Mouse (Mus musculus): ENCODE results near the gene Oas1e. TPM values are rescaled to one million over a fixed set of nuclear protein-coding genes. Genes with fewer than 3 reads are reported as not detected.

Oas1e gene
- total and polyA plus RNA-seq, 2 experiments: not detected

DNA sequence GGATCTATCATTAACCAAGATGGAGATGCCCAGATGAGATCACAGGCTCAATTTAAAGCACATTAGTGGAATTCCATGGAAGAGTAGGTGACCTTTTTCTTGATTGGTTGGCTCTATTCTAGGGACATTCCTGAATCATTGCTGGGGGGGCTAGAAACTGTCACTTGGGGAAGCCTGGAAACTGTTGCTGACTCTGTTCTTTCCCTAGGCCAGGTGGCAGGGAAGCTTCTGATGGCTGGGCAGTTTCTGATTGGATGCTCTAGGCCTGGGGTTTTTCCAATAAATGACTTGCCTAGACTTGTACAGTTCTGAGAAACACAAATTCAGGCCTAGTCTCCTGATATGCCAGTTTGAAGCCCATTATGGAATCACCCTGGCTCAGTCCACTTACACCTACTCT lies 23.7 kb upstream of the Oas1e start:
- TF ChIP-seq CTCF (IDR thresholded peaks at IDR 0.05; ENCODE audit: low read depth, low read length) (no peak), POLR2A (IDR thresholded peaks at IDR 0.05; ENCODE audit: extremely low read depth, insufficient read depth, low read length) (no peak)
- Histone ChIP-seq H3K9ac (ENCODE audit: low read depth, low read length) (no peak overlapping the region), H3K27me3 (ENCODE audit: control insufficient read depth, insufficient read depth, low read length) (no peaks in the 10 kb centered on the region), H3K79me2 (ENCODE audit: control insufficient read depth, insufficient read depth, low read length) (peaks cover 2% of the 10 kb centered on the region; the same call in 1 of the 2 replicates), H3K36me3 (ENCODE audit: control insufficient read depth, insufficient read depth, low read length) (no peaks in the 10 kb centered on the region), H3K27ac (replicated peaks; ENCODE audit: insufficient read depth, low read depth, low read length) (no peak overlapping the region), H3K4me1 (ENCODE audit: control insufficient read depth, insufficient read depth, low read length) (no peaks in the 10 kb centered on the region), H3K4me3 (ENCODE audit: insufficient read depth, low read depth, low read length) (no peak overlapping the region)
- DNase-seq (ENCODE audit: extremely low read depth, low read depth, low spot score): no peak

DNA sequence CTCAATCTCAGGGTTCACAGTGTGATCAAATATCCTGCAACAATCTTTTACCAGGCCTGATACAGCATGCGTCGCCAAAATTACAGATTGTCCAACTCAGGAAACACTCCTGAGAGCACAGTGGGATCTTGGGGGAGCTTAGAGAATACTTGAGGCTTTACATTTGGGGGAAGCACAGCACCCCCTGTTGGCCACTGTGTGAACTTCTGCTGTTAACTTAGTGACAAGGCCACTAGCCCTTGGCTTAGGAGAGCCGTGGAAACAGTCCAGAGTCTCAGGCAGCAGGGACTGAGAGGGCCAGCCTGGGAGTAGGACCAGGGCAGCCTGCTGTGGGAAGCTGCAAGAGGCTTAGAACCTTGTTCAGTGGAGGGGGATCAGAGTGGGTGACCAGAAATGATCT lies 20.6 kb upstream of the Oas1e start:
- no peak overlapping the region for H3K9ac ChIP-seq (ENCODE audit: low read depth, low read length)
- peak; percentile 26 for DNase-seq (ENCODE audit: extremely low read depth, low read depth, low spot score)
- peaks cover 5% of the 10 kb centered on the region; the same call in 1 of the 2 replicates for H3K4me1 ChIP-seq (ENCODE audit: control insufficient read depth, insufficient read depth, low read length)
- H3K27me3 ChIP-seq (ENCODE audit: control insufficient read depth, insufficient read depth, low read length): no peaks in the 10 kb centered on the region
- 69% methylated on average over 3 of the region's 3 CpGs for WGBS
- H3K79me2 ChIP-seq (ENCODE audit: control insufficient read depth, insufficient read depth, low read length): peaks cover 9% of the 10 kb centered on the region; the same call in 1 of the 2 replicates
- no peak overlapping the region for H3K27ac ChIP-seq (replicated peaks; ENCODE audit: insufficient read depth, low read depth, low read length)
- no peaks in the 10 kb centered on the region for H3K36me3 ChIP-seq (ENCODE audit: control insufficient read depth, insufficient read depth, low read length)
- no peak for TF ChIP-seq POLR2A (IDR thresholded peaks at IDR 0.05; ENCODE audit: extremely low read depth, insufficient read depth, low read length)
- TF ChIP-seq CTCF (IDR thresholded peaks at IDR 0.05; ENCODE audit: low read depth, low read length): peak; percentile 58
- H3K4me3 ChIP-seq (ENCODE audit: insufficient read depth, low read depth, low read length): no peak overlapping the region

DNA sequence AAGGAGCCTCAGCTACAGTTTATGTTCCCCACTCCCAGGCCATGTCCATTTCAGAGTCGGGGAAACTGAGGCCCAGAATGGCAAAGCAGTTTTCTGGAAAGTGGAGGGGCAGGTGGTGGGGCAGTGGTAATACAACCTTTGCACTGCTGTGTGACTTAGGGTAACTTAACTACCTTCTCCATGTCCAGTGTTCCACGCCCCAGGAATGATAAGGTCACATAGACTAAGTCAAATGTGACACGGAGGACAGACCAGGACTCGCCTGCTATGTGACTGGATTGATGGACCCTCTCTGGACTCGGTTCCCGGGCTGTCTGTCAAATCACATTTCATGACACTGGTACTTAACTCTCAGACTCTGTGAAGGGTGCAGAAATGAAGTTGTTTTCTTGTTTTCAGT lies 17.7 kb upstream of the Oas1e start:
- H3K27me3 ChIP-seq (ENCODE audit: control insufficient read depth, insufficient read depth, low read length): no peaks in the 10 kb centered on the region
- no peaks in the 10 kb centered on the region for H3K36me3 ChIP-seq (ENCODE audit: control insufficient read depth, insufficient read depth, low read length)
- 61% methylated on average over 6 of the region's 6 CpGs for WGBS
- TF ChIP-seq CTCF (IDR thresholded peaks at IDR 0.05; ENCODE audit: low read depth, low read length) (no peak), POLR2A (IDR thresholded peaks at IDR 0.05; ENCODE audit: extremely low read depth, insufficient read depth, low read length) (no peak)
- H3K27ac ChIP-seq (replicated peaks; ENCODE audit: insufficient read depth, low read depth, low read length): peak overlapping the region; percentile 21; the same call in 1 of the 2 replicates
- H3K4me1 ChIP-seq (ENCODE audit: control insufficient read depth, insufficient read depth, low read length): peaks cover 5% of the 10 kb centered on the region; the same call in 1 of the 2 replicates
- H3K9ac ChIP-seq (ENCODE audit: low read depth, low read length): peak overlapping the region; percentile 63
- peak overlapping the region; percentile 64 for H3K4me3 ChIP-seq (ENCODE audit: insufficient read depth, low read depth, low read length)
- DNase-seq (ENCODE audit: extremely low read depth, low read depth, low spot score): no peak
- H3K79me2 ChIP-seq (ENCODE audit: control insufficient read depth, insufficient read depth, low read length): peaks cover 9% of the 10 kb centered on the region; the same call in 1 of the 2 replicates

DNA sequence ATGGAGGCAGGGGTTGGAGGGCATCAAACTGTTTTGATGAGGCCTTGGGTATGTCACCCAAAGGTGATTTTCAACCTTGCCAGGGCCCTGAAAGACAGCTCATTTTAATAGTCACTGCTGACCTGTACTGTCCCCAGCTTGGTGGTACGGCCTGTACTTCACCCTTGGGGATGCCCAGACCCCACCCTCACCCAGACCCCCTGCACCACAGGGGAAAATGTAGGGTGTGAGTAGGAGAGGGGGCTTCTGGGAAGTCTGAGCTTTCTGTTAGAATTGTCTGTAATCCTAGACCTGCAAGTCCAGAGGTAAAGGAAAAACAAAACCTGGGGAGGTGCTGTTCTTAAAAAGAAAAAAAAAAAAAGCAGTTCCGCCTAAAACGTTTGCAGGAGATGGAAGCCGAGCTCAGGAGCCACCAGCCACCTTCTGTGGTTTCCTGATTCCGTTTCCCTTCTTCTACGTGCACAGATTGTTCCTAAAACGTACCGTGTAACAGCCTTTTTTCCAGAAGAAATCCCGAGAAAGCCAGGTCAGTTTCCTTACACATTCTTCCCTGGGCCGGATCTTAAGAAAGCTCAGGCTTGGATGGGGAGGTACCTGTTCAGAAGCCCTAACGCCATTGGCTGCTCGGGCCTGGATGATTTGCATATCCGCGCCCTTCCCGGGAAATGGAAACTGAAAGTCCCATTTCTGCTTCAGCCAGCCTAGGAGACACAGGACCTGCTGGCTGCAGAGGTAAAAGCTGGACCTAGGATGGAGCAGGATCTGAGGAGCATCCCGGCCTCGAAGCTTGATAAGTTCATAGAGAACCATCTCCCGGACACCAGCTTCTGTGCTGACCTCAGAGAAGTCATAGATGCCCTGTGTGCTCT lies 16.9 kb upstream of the Oas1e start, which contains the start of gene Oas1c:
TSS of gene Oas1c (minus strand) at position 564 of the 869 bp plus-strand sequence.
- Histone ChIP-seq H3K36me3 (ENCODE audit: control insufficient read depth, insufficient read depth, low read length) (no peaks in the 10 kb centered on the region), H3K79me2 (ENCODE audit: control insufficient read depth, insufficient read depth, low read length) (peaks cover 9% of the 10 kb centered on the region; the same call in 1 of the 2 replicates), H3K4me1 (ENCODE audit: control insufficient read depth, insufficient read depth, low read length) (peaks cover 5% of the 10 kb centered on the region; the same call in 1 of the 2 replicates), H3K27ac (replicated peaks; ENCODE audit: insufficient read depth, low read depth, low read length) (peak within 1 kb of the TSS; percentile 21), H3K9ac (ENCODE audit: low read depth, low read length) (peak within 1 kb of the TSS; percentile 63), H3K27me3 (ENCODE audit: control insufficient read depth, insufficient read depth, low read length) (no peaks in the 10 kb centered on the region), H3K4me3 (ENCODE audit: insufficient read depth, low read depth, low read length) (peak within 1 kb of the TSS; percentile 64)
- 5% methylated on average over 18 of the region's 18 CpGs for WGBS
- DNase-seq (ENCODE audit: extremely low read depth, low read depth, low spot score): peak; percentile 90
- 0 out of 2 replicates have a peak, but pooled peaks have one; percentile 24 for TF ChIP-seq POLR2A (IDR thresholded peaks at IDR 0.05; ENCODE audit: extremely low read depth, insufficient read depth, low read length)
- TF ChIP-seq CTCF (IDR thresholded peaks at IDR 0.05; ENCODE audit: low read depth, low read length): no peak

DNA sequence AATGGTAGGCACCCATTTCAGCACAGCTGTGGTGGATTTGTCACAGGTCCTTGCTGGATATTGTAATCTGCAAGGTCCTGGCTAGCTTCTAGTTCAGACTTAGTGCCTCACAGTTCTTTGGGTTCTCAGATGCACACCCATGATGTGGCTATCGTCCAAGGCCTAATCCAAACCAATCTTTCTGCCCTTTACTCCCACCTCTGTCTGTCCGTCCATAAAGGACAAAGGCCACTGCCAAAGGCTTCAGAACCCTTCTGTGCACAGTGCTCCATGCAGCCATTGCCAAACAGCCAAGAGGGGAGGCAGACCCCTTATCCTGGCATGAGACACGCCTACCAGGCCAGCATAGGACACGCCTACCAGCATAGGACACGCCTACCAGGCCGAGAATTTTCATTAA lies 13.8 kb upstream of the Oas1e start:
- WGBS: 30% methylated on average over 6 of the region's 6 CpGs
- H3K27ac ChIP-seq (replicated peaks; ENCODE audit: insufficient read depth, low read depth, low read length): no peak overlapping the region

More for the DNA sequence above, 13.8 kb upstream of the Oas1e start:
- TF ChIP-seq POLR2A (IDR thresholded peaks at IDR 0.05; ENCODE audit: extremely low read depth, insufficient read depth, low read length) (no peak), CTCF (IDR thresholded peaks at IDR 0.05; ENCODE audit: low read depth, low read length) (no peak)
- no peaks in the 10 kb centered on the region for H3K36me3 ChIP-seq (ENCODE audit: control insufficient read depth, insufficient read depth, low read length)
- peaks cover 5% of the 10 kb centered on the region; the same call in 1 of the 2 replicates for H3K4me1 ChIP-seq (ENCODE audit: control insufficient read depth, insufficient read depth, low read length)
- peaks cover 7% of the 10 kb centered on the region; the same call in 1 of the 2 replicates for H3K79me2 ChIP-seq (ENCODE audit: control insufficient read depth, insufficient read depth, low read length)
- H3K4me3 ChIP-seq (ENCODE audit: insufficient read depth, low read depth, low read length): no peak overlapping the region
- no peak overlapping the region for H3K9ac ChIP-seq (ENCODE audit: low read depth, low read length)
- no peaks in the 10 kb centered on the region for H3K27me3 ChIP-seq (ENCODE audit: control insufficient read depth, insufficient read depth, low read length)
- peak; percentile 43 for DNase-seq (ENCODE audit: extremely low read depth, low read depth, low spot score)

Measured in liver, adult 2 months (tissue).